Mouse (Mus musculus): Measurements from ENCODE around the gene Banf1.
"Not testable (repeated sequence)": the region's sequence is repeated elsewhere in the genome, so short reads cannot be mapped to it uniquely, and the experiment has no call there.

The Banf1 gene

GRCm38 (mm10) chr19:5374177-5374576 is 7.2 kb upstream of the Banf1 start:
- DNase-seq (ENCODE audit: low spot score), result no peak

DNA sequence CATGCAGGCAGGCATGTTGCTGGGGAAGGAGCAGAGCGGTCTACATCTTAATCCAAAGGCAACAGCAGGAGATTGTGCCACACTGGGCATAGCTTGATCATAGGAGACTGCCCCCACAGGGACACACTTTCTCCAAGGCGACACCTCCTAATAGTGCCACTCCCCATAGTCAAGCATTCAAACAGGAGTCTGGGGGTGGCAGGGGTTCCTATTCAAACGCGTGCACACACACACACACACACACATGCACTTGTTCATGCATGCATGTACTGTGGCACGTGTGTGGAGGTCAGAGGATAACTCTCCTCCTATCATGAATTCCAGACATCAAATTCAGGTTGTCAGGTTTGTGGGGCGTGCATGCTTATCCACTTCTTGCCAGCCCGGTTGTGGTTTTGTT is 5.8 kb upstream of the Banf1 start:
- no peak for DNase-seq (ENCODE audit: low spot score)

- peak; percentile 23 for DNase-seq (ENCODE audit: low spot score)
Measured at GRCm38 (mm10) chr19:5370932-5371331, 4.0 kb upstream of the Banf1 start.

GRCm38 (mm10) chr19:5367455-5367854 is 487 bp upstream of the Banf1 start:
- peak; percentile 63 for DNase-seq (ENCODE audit: low spot score)

- peak; percentile 93 for DNase-seq (ENCODE audit: low spot score)
Measured at GRCm38 (mm10) chr19:5366175-5367052, 554 bp downstream of the Banf1 start, which contains the start of gene Eif1ad. Gene Eif1ad, plus strand, starts transcription at chr19:5366741.

DNA sequence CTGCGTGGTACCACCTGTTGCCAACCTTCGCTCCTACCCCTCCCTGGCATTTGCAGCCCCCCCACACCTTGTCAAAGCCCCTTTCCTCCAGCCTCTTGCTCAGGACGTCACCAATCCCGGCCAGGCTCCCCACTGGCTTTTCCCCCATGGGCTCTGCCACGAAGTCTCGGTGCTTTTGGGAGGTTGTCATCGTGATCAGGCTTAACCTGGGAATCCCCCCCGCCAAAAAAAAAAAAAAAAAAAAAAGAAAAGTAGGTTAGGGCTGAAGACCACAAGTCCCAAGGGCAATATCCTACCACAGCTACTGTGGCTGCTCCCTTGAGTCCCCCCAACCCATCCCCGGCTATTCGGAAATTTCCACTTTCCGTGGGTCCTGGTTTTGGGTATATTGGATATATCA is 1.2 kb downstream of the Banf1 start:
- DNase-seq (ENCODE audit: low spot score), result no peak

DNA sequence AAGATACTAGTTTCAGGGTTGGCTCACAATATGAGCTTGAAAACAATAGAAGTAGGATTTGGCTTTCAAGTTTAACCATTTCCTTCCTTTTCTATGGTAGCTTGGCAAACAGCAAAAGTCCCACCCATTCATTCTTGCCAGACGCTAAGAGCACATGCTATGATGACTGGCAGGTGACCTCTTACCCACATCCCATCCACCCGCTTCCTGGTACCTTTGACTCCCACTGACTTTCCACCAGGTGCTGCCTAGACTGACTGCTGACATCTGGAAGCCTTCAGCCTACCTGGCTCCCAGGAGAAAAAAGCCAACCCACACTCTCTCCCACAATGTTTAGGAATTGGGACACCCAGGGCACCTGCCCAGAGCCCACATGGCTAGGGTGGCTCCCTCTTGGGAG is 2.8 kb downstream of the Banf1 start:
- no peak for DNase-seq (ENCODE audit: low spot score)

GRCm38 (mm10) chr19:5362186-5362585 is 4.8 kb downstream of the Banf1 start:
- DNase-seq (ENCODE audit: low spot score), result no peak

- DNase-seq (ENCODE audit: low spot score), result no peak
Measured at GRCm38 (mm10) chr19:5356080-5356479, 10.9 kb downstream of the Banf1 start.

GRCm38 (mm10) chr19:5353609-5354008 is 13.4 kb downstream of the Banf1 start:
- DNase-seq (ENCODE audit: low spot score), result no peak

GRCm38 (mm10) chr19:5349502-5349873 is 17.5 kb downstream of the Banf1 start, which contains the start of gene Cst6:
Gene Cst6, minus strand, starts transcription at chr19:5349574.
- not testable (repeated sequence) for DNase-seq (ENCODE audit: low spot score)

- peak; percentile 51 for DNase-seq (ENCODE audit: low spot score)
Measured at GRCm38 (mm10) chr19:5348526-5349501, 18.2 kb downstream of the Banf1 start.

DNA sequence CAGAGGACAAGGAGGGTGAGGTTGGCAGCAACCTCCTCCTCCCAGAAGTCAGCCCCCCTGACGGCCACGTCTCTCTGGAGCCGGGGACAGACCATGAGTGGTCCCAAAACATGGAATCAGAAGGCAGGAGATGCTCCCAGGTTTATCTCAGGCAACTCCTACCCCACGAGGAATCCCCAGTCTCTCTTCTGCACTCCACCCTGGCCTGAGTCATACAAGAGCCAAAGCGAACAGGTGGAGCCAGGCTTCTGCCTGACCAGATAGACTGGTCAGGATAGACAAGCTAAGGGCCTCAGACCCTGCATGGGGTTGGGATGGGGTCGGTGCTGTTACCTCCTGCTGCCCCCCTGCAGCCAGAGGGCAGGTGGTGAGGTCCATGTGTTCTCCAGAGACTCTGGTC is 18.9 kb downstream of the Banf1 start:
- no peak for DNase-seq (ENCODE audit: low spot score)

GRCm38 (mm10) chr19:5345297-5346131 is 21.5 kb downstream of the Banf1 start:
- DNase-seq (ENCODE audit: low spot score), result peak; percentile 88

DNA sequence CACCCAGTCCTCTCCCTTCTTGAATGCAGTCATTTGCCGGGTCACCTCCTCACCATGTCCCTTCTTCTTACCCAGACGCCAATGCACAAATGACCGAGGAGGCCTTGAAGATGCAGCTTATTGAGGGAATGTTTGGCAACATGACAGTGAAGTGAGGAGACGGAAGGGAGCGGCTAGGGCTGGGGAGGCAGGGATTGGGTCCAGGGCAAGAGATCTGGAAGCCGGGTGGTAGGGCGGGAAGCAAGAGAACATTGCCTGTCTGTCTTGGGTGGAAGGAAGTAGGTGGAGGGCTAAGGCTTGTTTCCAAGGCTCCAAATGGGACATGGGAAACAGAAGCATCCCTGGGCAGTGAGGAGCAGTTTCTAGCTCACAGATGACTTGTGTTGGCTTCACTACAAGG is 25.6 kb downstream of the Banf1 start:
- DNase-seq (ENCODE audit: low spot score), result no peak

- peak; percentile 70 for DNase-seq (ENCODE audit: low spot score)
Measured at GRCm38 (mm10) chr19:5337975-5338374, 29.0 kb downstream of the Banf1 start.

GRCm38 (mm10) chr19:5335441-5335840 is 31.5 kb downstream of the Banf1 start, which contains the start of gene Catsper1:
Gene Catsper1, plus strand, starts transcription at chr19:5335741.
- DNase-seq (ENCODE audit: low spot score), result no peak

- peak; percentile 18 for DNase-seq (ENCODE audit: low spot score)
Measured at GRCm38 (mm10) chr19:5334741-5335140, 32.2 kb downstream of the Banf1 start.

DNA sequence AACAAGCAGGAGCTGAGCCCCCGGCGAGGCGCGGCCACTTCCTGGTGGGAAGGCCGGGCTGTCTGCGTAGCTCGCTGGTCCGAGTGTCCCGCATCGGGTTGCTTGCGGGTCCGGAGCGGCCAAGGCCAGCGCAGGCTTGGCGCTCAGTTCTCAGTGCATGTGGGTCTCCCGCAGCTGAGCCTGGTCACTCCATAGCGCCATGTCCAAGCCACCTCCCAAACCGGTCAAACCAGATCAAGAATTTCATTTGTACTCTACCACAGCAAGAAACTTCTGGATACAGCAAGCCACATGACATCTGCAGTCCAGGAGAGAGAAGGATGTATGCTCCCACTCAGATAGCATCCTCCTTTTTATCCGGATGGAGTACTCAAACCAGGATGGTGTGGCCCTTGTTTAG is 39.0 kb downstream of the Banf1 start:
- DNase-seq (ENCODE audit: low spot score), result no peak

- DNase-seq (ENCODE audit: low spot score), result no peak
Measured at GRCm38 (mm10) chr19:5323801-5324200, 43.2 kb downstream of the Banf1 start.
